Mouse (Mus musculus) left cerebral cortex, adult 8-10 months (tissue): ENCODE data around the gene Parl. TPM values are rescaled to one million over a fixed set of nuclear protein-coding genes. Genes with fewer than 3 reads are reported as not detected.

Experiments
- DNase-seq, 2 experiments: peaks; one replicate each; pipeline ENCODE4 v3.0.0; 2022; ENCODE audit warnings: low spot score in 2 of 2
- total RNA-seq, 4 experiments: library from RNA; stranded (reverse); gene quantifications; 2 replicates each; pipeline ENCODE4 v1.2.4; 2022

The Parl gene
- total RNA-seq: 10 to 100 TPM; 58.4 to 67.2 (median 65.8) TPM

GRCm38 (mm10) chr16:20301770-20302649, at the start of gene Parl:
TSS of gene Parl (minus strand) at chr16:20302387.
- peak; percentile 46 to 52 for DNase-seq

DNA sequence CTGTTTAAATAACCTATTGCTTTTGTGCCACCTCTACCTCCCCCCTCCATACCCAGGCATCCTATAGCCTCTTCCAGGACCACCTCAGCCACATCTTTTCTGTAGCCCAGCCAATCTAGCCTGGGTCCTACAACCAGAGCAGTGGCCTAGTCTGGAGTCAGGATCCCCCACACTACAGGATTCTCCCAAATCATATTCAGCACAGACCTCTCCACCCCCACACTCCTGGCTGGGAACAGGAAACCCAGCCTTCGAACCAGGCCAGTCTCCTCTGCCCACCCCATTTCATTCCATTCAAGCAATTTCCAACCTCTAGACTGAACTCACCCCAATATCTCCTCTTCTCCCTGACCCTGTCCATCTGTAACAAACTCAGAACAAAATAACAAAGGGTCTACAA, 43.3 kb upstream of the Parl start:
- no peak for DNase-seq

- peak in 1 of 2 experiments; percentile 81 for DNase-seq
Measured at GRCm38 (mm10) chr16:20338616-20339015, 36.4 kb upstream of the Parl start.

DNA sequence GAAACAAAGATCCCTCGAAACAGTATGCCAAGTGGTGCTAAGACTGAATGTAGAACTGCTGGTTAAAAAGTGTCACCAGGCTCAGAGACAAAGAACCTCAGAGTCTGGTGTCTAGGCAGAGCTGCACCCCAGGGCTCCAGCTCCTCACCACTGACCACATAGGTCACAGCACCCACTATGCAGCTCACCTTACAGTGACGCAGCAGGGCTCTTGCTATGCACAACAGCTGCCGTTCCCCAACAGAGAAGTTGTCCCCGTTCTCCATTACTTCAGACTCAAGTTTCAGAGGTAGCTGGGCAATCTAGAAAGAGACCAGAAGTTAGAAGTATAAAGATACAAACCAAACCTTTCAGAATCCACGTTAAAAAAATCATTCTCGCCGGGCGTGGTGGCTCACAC, 32.7 kb upstream of the Parl start:
- DNase-seq: no peak

GRCm38 (mm10) chr16:20328306-20328705, 26.1 kb upstream of the Parl start:
- no peak for DNase-seq

- no peak for DNase-seq
Measured at GRCm38 (mm10) chr16:20325286-20325685, 23.1 kb upstream of the Parl start, which contains the start of gene Cyp2ab1. TSS of gene Cyp2ab1 (minus strand) at chr16:20325404.

- DNase-seq: no peak
Measured at GRCm38 (mm10) chr16:20323907-20324306, 21.7 kb upstream of the Parl start.

- DNase-seq: no peak
Measured at GRCm38 (mm10) chr16:20322274-20322673, 20.1 kb upstream of the Parl start.

- no peak for DNase-seq
Measured at GRCm38 (mm10) chr16:20316770-20317169, 14.6 kb upstream of the Parl start.

DNA sequence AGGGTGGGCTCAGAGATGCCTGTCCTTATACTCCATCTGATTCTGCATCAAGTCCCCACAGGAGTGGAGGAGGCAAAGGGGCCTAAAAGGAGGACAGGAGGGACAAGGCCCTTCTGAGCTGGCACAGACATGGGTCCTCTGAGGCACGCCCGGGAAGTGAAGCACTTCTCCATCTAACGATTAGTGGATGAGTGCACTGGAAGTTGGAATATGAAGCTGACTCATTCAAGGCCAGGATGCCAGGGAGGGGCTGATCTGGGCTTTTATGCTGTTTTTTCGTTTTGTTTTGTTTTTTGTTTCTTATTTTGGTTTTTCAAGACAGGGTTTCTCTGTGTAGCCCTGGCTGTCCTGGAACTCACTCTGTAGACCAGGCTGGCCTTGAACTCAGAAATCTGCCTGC, 13.1 kb upstream of the Parl start:
- no peak for DNase-seq

DNA sequence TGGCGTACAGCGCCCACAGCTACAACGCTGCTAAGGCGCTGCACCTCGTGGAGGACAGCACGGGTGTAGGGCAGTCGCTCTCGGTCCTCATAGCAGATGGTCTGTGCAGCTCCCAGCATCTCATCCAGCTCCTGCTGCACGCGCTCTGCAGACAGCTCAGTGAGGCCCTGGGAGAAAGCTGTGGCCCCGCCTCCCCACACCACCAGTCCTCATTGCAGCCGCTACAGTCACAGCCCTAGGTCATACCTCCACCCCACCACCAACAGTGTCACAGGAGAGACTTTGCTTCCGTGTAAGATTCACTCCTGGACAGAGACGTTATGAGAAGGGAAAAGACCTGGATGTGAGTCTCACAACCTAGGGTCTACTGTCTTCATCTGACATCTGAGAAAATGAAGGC, 10.1 kb upstream of the Parl start:
- DNase-seq: no peak

DNA sequence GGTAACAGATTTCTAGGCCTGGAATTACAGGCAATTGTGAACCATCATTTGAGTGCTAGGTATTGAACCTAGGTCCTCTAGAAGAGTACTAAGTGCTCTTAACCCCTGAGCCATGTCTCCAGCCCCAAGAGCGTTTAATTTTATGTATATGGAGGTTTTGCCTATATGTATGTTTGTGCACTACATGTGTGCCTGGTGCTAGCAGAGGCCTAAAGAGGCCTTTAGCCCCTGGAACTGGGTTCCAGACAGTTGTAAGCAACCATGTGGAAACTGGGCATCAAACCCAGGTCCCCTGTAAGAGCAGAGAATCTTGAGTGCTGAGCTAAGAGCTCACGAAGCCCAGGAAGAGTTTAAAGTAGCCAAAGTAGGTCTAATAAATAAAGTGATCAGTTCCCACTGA, 2.1 kb downstream of the Parl start:
- no peak for DNase-seq

GRCm38 (mm10) chr16:20280238-20280637, 21.9 kb downstream of the Parl start:
- DNase-seq: no peak

DNA sequence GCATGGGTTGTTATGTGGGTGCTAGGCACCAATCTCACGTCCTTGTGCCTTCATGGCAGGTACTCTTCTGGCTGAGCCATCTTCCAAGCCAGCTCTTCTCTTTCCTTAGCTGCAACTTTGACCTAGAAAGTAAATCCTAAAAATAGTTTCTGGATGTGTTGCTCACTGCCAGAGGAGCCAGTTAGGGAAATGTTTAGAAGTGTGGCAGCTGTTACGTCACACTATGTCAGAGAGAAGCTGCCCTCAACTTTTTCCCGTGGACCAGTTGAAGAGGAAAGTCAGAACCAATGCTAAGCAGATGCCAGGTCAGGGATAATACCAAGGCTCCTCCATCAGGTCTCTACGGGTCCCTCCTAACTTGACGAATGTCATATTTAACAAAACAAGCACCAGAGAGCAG, 22.8 kb downstream of the Parl start:
- DNase-seq: no peak

DNA sequence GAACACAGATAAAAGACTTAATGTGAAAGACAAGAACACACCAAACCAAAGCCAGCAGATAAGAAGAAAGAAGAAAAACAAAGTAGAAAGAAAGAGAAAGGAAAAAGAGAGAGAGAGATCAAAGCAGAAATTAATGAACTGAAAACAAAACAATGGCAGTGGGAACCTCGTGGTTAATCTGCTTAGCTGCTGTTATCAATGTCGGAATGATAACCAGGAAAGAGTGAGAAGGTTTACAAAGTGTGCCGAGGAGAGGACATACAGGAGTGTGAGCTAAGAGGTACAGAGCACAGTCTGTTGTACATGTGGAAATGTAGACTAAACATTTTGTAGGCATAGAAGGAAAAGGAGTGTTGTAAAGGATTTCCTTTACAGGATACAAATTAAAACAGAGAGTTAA, 29.2 kb downstream of the Parl start:
- no peak for DNase-seq

GRCm38 (mm10) chr16:20271339-20271738, 30.8 kb downstream of the Parl start:
- DNase-seq: no peak

DNA sequence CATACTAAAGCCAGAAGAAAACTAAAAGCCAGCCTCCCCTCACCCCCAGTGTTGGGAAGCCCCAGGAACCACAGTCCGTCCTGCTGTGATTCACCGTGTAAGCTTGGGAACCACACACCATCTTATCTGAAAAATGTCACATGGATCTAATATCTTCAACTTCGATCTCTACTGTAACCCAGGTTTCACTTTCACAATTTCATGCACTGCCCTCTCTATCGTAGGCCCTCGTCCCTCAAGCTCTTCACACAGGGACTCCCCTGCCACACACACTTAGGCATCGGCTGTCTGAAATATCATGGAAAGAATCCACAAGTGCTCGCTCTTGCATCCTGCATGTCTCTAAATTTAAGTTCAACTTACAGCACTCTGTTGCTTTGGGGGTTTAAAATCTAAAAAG, 37.1 kb downstream of the Parl start:
- no peak for DNase-seq

- DNase-seq: no peak
Measured at GRCm38 (mm10) chr16:20257926-20258325, 44.3 kb downstream of the Parl start.

GRCm38 (mm10) chr16:20248442-20249174, 53.6 kb downstream of the Parl start:
- DNase-seq: peak in 1 of 2 experiments; percentile 68

- no peak for DNase-seq
Measured at GRCm38 (mm10) chr16:20247103-20247502, 55.1 kb downstream of the Parl start.

DNA sequence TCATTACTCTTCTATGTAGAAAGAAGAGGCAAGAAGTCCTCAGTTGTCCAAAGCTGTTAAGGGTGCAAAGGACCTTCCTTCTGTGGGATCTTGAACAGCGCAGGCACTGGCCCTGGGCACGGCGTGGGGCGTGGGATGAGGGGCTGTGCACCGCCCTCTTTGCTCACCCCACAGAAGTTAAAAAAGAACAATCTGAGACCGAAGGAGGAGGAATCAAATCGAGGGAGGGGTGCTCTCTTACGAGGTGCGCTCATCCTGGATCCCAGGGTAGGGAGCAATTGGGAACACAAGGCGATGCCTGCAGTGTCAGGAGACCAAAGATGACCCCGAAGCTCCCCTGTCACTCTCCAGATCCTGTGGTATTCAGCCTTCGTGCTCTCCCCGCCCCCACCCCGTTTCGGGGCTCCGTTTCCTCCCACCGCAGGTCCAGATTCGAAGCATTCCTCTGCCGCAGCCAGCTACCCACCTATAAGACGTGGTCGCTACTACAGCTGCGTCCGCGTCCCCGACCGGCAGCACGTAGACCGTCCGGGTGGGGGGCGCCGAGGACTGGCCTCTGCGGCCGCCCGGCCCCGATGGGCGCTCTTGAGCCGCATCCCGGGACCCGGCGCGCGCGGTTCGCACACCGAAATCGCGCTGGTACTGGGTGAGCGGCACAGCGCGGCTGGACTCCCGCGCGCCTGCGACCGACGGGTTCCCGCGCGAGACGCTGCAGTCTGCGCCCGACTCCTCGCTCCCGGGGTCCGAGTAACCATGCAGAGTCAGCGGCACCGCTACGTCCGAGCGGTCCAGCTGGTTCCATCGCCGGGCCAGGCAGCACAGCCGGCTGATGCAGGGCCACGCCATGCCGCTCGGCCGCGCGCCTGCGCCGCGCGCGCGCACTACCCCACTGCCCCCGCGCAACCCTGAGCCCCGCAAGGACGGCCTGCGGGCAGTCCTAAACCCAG, 61.4 kb downstream of the Parl start, which contains the start of gene Map6d1:
Gene Map6d1, minus strand, starts transcription at position 891 of the 947 bp plus-strand sequence.
- DNase-seq: peak in 1 of 2 experiments; percentile 47
